Mouse (Mus musculus) heart, embryonic 12.5 days (tissue): ENCODE measurements around the gene 2510009E07Rik. TPM values are rescaled to one million over a fixed set of nuclear protein-coding genes. Genes with fewer than 3 reads are reported as not detected.
A peak's percentile ranks its signal among the peaks of the same experiment; 100 is the strongest.

Experiments used
- ATAC-seq: fragments of 200-750 bp; cut with Nextera tagmentation; 2 replicates; pipeline ENCODE4 v1.8.0; 2017; ENCODE audit warnings: moderate TSS enrichment, moderate library complexity; ENCODE audit not compliant: insufficient number of reproducible peaks, low FRiP score
- H3K27ac ChIP-seq: fragments of 300-500 bp; sonication (generic); 2 replicates; pipeline ENCODE4 v1.5.1; 2016; ENCODE audit warnings: mild to moderate bottlenecking, moderate library complexity; ENCODE audit not compliant: poor library complexity, severe bottlenecking
- H3K27me3 ChIP-seq: fragments of 300-500 bp; sonication (generic); replicated peaks from 2 replicates; pipeline ENCODE4 v1.6.1; 2016; ENCODE audit warnings: mild to moderate bottlenecking, moderate library complexity
- H3K36me3 ChIP-seq: fragments of 300-500 bp; sonication (generic); 2 replicates; pipeline ENCODE4 v1.6.1; 2016; ENCODE audit warnings: mild to moderate bottlenecking, moderate library complexity
- H3K4me1 ChIP-seq: fragments of 300-500 bp; sonication (generic); replicated peaks from 2 replicates; pipeline ENCODE4 v1.6.1; 2016; ENCODE audit warnings: mild to moderate bottlenecking
- H3K4me2 ChIP-seq: fragments of 300-500 bp; sonication (generic); 2 replicates; pipeline ENCODE4 v1.6.1; 2016; ENCODE audit warnings: mild to moderate bottlenecking, moderate library complexity
- H3K4me3 ChIP-seq: fragments of 300-500 bp; sonication (generic); 2 replicates; pipeline ENCODE4 v1.5.1; 2016; ENCODE audit warnings: mild to moderate bottlenecking
- H3K9ac ChIP-seq: fragments of 300-500 bp; sonication (generic); 2 replicates; pipeline ENCODE4 v1.6.1; 2016; ENCODE audit warnings: mild to moderate bottlenecking, moderate library complexity
- H3K9me3 ChIP-seq: fragments of 300-500 bp; sonication (generic); replicated peaks from 2 replicates; pipeline ENCODE4 v1.6.1; 2016; ENCODE audit warnings: mild to moderate bottlenecking, moderate library complexity
- WGBS: fragments of 180-500 bp; shearing (Covaris S2); methylation state at CpG from one replicate; pipeline ENCODE4 v1.1.7; 2016; 5-methylcytosine and 5-hydroxymethylcytosine counted together
- polyA plus RNA-seq: library from polyadenylated mRNA; unstranded; fragments of >200 nt; fragmentation: Nextera tagmentation; extraction: Ambion mirVana; gene quantifications from 2 replicates; pipeline ENCODE4 v1.2.1, GENCODE M21; 2016

The 2510009E07Rik gene
- polyA plus RNA-seq, 1 experiment from 2014 or later: 26.7 TPM

GRCm38 (mm10) chr16:21636156-21636853 lies 58.2 kb downstream of the 2510009E07Rik start:
- WGBS: 65% methylated on average over 5 of the region's 5 CpGs
- no peak for ATAC-seq
- no peaks in the 10 kb centered on the region for H3K9me3 ChIP-seq
- H3K9ac ChIP-seq: no peak overlapping the region
- no peaks in the 10 kb centered on the region for H3K27me3 ChIP-seq
- peak overlapping the region; percentile 69 for H3K27ac ChIP-seq
- H3K4me1 ChIP-seq: peaks cover 30% of the 10 kb centered on the region
- H3K4me2 ChIP-seq: no peak overlapping the region
- no peaks in the 10 kb centered on the region for H3K36me3 ChIP-seq
- no peak overlapping the region for H3K4me3 ChIP-seq

GRCm38 (mm10) chr16:21634460-21634859 lies 60.0 kb downstream of the 2510009E07Rik start:
- H3K4me1 ChIP-seq: peaks cover 23% of the 10 kb centered on the region
- ATAC-seq: no peak
- H3K27me3 ChIP-seq: no peaks in the 10 kb centered on the region
- H3K9me3 ChIP-seq: no peaks in the 10 kb centered on the region
- no peak overlapping the region for H3K9ac ChIP-seq
- H3K4me2 ChIP-seq: no peak overlapping the region
- no peak overlapping the region for H3K4me3 ChIP-seq
- H3K36me3 ChIP-seq: no peaks in the 10 kb centered on the region
- H3K27ac ChIP-seq: no peak overlapping the region

- no peaks in the 10 kb centered on the region for H3K27me3 ChIP-seq
- no peaks in the 10 kb centered on the region for H3K36me3 ChIP-seq
- WGBS: 75% methylated on average over 4 of the region's 4 CpGs
- no peak overlapping the region for H3K4me2 ChIP-seq
- ATAC-seq: no peak
- no peak overlapping the region for H3K4me3 ChIP-seq
- H3K27ac ChIP-seq: no peak overlapping the region
- H3K9me3 ChIP-seq: no peaks in the 10 kb centered on the region
- H3K4me1 ChIP-seq: peaks cover 31% of the 10 kb centered on the region
- H3K9ac ChIP-seq: no peak overlapping the region
Observed at GRCm38 (mm10) chr16:21631815-21632222, 62.6 kb downstream of the 2510009E07Rik start.

- no peak overlapping the region for H3K27ac ChIP-seq
- no peaks in the 10 kb centered on the region for H3K27me3 ChIP-seq
- H3K4me1 ChIP-seq: peaks cover 29% of the 10 kb centered on the region
- no peaks in the 10 kb centered on the region for H3K36me3 ChIP-seq
- no peaks in the 10 kb centered on the region for H3K9me3 ChIP-seq
- H3K9ac ChIP-seq: no peak overlapping the region
- WGBS: 84% methylated on average over 4 of the region's 4 CpGs
- no peak overlapping the region for H3K4me2 ChIP-seq
- ATAC-seq: no peak
- H3K4me3 ChIP-seq: no peak overlapping the region
Observed at GRCm38 (mm10) chr16:21630614-21631013, 63.9 kb downstream of the 2510009E07Rik start.

GRCm38 (mm10) chr16:21628061-21628591 lies 66.3 kb downstream of the 2510009E07Rik start:
- WGBS: 63% methylated on average over 13 of the region's 13 CpGs
- ATAC-seq: no peak
- H3K4me2 ChIP-seq: no peak overlapping the region

GRCm38 (mm10) chr16:21627248-21627647 lies 67.2 kb downstream of the 2510009E07Rik start:
- 75% methylated on average over 6 of the region's 6 CpGs for WGBS
- H3K27ac ChIP-seq: no peak overlapping the region
- no peak overlapping the region for H3K4me3 ChIP-seq
- H3K4me1 ChIP-seq: peaks cover 24% of the 10 kb centered on the region
- no peaks in the 10 kb centered on the region for H3K9me3 ChIP-seq
- H3K36me3 ChIP-seq: peaks cover 4% of the 10 kb centered on the region; the same call in 1 of the 2 replicates
- no peak for ATAC-seq
- H3K4me2 ChIP-seq: no peak overlapping the region
- no peaks in the 10 kb centered on the region for H3K27me3 ChIP-seq
- H3K9ac ChIP-seq: no peak overlapping the region

More at GRCm38 (mm10) chr16:21628061-21628591, 66.3 kb downstream of the 2510009E07Rik start:
- H3K27ac ChIP-seq: no peak overlapping the region
- H3K36me3 ChIP-seq: peaks cover 4% of the 10 kb centered on the region; the same call in 1 of the 2 replicates
- H3K4me3 ChIP-seq: no peak overlapping the region
- no peak overlapping the region for H3K9ac ChIP-seq
- H3K27me3 ChIP-seq: no peaks in the 10 kb centered on the region
- no peaks in the 10 kb centered on the region for H3K9me3 ChIP-seq
- peaks cover 24% of the 10 kb centered on the region for H3K4me1 ChIP-seq

GRCm38 (mm10) chr16:21625784-21626634 lies 68.5 kb downstream of the 2510009E07Rik start:
- Histone ChIP-seq H3K4me3 (no peak overlapping the region), H3K4me2 (no peak overlapping the region), H3K27me3 (no peaks in the 10 kb centered on the region), H3K27ac (no peak overlapping the region), H3K9me3 (no peaks in the 10 kb centered on the region), H3K9ac (no peak overlapping the region), H3K36me3 (peaks cover 4% of the 10 kb centered on the region; the same call in 1 of the 2 replicates), H3K4me1 (peaks cover 24% of the 10 kb centered on the region)
- no peak for ATAC-seq
- WGBS: 84% methylated on average over 6 of the region's 6 CpGs

GRCm38 (mm10) chr16:21620630-21621029 lies 73.8 kb downstream of the 2510009E07Rik start:
- H3K4me2 ChIP-seq: no peak overlapping the region
- peaks cover 3% of the 10 kb centered on the region; the same call in 1 of the 2 replicates for H3K9me3 ChIP-seq
- H3K9ac ChIP-seq: no peak overlapping the region
- H3K4me1 ChIP-seq: peaks cover 15% of the 10 kb centered on the region
- no peaks in the 10 kb centered on the region for H3K27me3 ChIP-seq
- WGBS: 58% methylated on average over 2 of the region's 2 CpGs
- H3K36me3 ChIP-seq: peaks cover 4% of the 10 kb centered on the region; the same call in 1 of the 2 replicates
- no peak overlapping the region for H3K27ac ChIP-seq
- no peak for ATAC-seq
- H3K4me3 ChIP-seq: no peak overlapping the region

GRCm38 (mm10) chr16:21615802-21616201 lies 78.7 kb downstream of the 2510009E07Rik start:
- no peak overlapping the region for H3K4me3 ChIP-seq
- peaks cover 15% of the 10 kb centered on the region for H3K4me1 ChIP-seq
- no peak for ATAC-seq
- no peaks in the 10 kb centered on the region; the same call in 1 of the 2 replicates for H3K36me3 ChIP-seq
- no peak overlapping the region for H3K4me2 ChIP-seq
- H3K27me3 ChIP-seq: no peaks in the 10 kb centered on the region
- no peak overlapping the region for H3K9ac ChIP-seq
- H3K9me3 ChIP-seq: peaks cover 3% of the 10 kb centered on the region; the same call in 1 of the 2 replicates
- no peak overlapping the region for H3K27ac ChIP-seq
- WGBS: 57% methylated on average over 7 of the region's 7 CpGs

GRCm38 (mm10) chr16:21610473-21610872 lies 84.0 kb downstream of the 2510009E07Rik start:
- Histone ChIP-seq H3K9ac (no peak overlapping the region), H3K36me3 (no peaks in the 10 kb centered on the region; the same call in 1 of the 2 replicates), H3K4me2 (no peak overlapping the region), H3K27me3 (no peaks in the 10 kb centered on the region), H3K9me3 (no peaks in the 10 kb centered on the region), H3K4me3 (no peak overlapping the region), H3K4me1 (peaks cover 25% of the 10 kb centered on the region), H3K27ac (no peak overlapping the region)
- 87% methylated on average over 4 of the region's 4 CpGs for WGBS
- no peak for ATAC-seq
